Mouse (Mus musculus) adrenal gland, postnatal 14 days (tissue): ENCODE measurements around the gene Nol10. TPM values are rescaled to one million over a fixed set of nuclear protein-coding genes. Genes with fewer than 3 reads are reported as not detected.

Source experiments
- DNase-seq: peaks from one replicate; pipeline ENCODE4 v3.0.0; 2021; ENCODE audit warnings: mixed read lengths
- total RNA-seq: library from RNA; stranded (reverse); gene quantifications from 2 replicates; pipeline ENCODE4 v1.2.3, GENCODE M21; 2021

The Nol10 gene
- total RNA-seq, 1 experiment from 2014 or later: 15.2 TPM

GRCm38 (mm10) chr12:17360650-17361049 is 12.4 kb downstream of the Nol10 start:
- DNase-seq: no peak

GRCm38 (mm10) chr12:17362316-17362715 is 14.1 kb downstream of the Nol10 start:
- DNase-seq: no peak

- DNase-seq: peak; percentile 91
Observed at GRCm38 (mm10) chr12:17366981-17367380, 18.7 kb downstream of the Nol10 start.

GRCm38 (mm10) chr12:17369111-17369510 is 20.9 kb downstream of the Nol10 start:
- DNase-seq: no peak

- peak; percentile 38 for DNase-seq
Observed at GRCm38 (mm10) chr12:17369551-17370325, 21.5 kb downstream of the Nol10 start.

GRCm38 (mm10) chr12:17371589-17372235 is 23.5 kb downstream of the Nol10 start:
- no peak for DNase-seq

- DNase-seq: no peak
Observed at GRCm38 (mm10) chr12:17372696-17373095, 24.4 kb downstream of the Nol10 start.

- no peak for DNase-seq
Observed at GRCm38 (mm10) chr12:17373470-17373975, 25.3 kb downstream of the Nol10 start.

GRCm38 (mm10) chr12:17375243-17375642 is 27.0 kb downstream of the Nol10 start:
- no peak for DNase-seq

GRCm38 (mm10) chr12:17376521-17376920 is 28.3 kb downstream of the Nol10 start:
- DNase-seq: no peak

- no peak for DNase-seq
Observed at GRCm38 (mm10) chr12:17380991-17381390, 32.7 kb downstream of the Nol10 start.

- no peak for DNase-seq
Observed at GRCm38 (mm10) chr12:17382759-17383158, 34.5 kb downstream of the Nol10 start.

- DNase-seq: no peak
Observed at GRCm38 (mm10) chr12:17386896-17387295, 38.6 kb downstream of the Nol10 start.

GRCm38 (mm10) chr12:17387332-17388135 is 39.3 kb downstream of the Nol10 start:
- peak; percentile 29 for DNase-seq

GRCm38 (mm10) chr12:17388136-17388437 is 39.8 kb downstream of the Nol10 start:
- DNase-seq: no peak

GRCm38 (mm10) chr12:17390036-17390435 is 41.8 kb downstream of the Nol10 start:
- no peak for DNase-seq

GRCm38 (mm10) chr12:17390510-17390909 is 42.3 kb downstream of the Nol10 start:
- DNase-seq: peak; percentile 32

- peak; percentile 18 for DNase-seq
Observed at GRCm38 (mm10) chr12:17393148-17393547, 44.9 kb downstream of the Nol10 start.

GRCm38 (mm10) chr12:17397150-17397549 is 48.9 kb downstream of the Nol10 start:
- DNase-seq: no peak

- no peak for DNase-seq
Observed at GRCm38 (mm10) chr12:17401419-17401818, 53.2 kb downstream of the Nol10 start.

GRCm38 (mm10) chr12:17402116-17402515 is 53.9 kb downstream of the Nol10 start:
- DNase-seq: no peak

GRCm38 (mm10) chr12:17403998-17404397 is 55.7 kb downstream of the Nol10 start:
- no peak for DNase-seq

- DNase-seq: no peak
Observed at GRCm38 (mm10) chr12:17406825-17407224, 58.6 kb downstream of the Nol10 start.
